Mouse (Mus musculus) frontal cortex, postnatal 36 days (tissue): ENCODE data around the gene Agbl5.

Experiments used
- DNase-seq, 2 experiments: peaks; one replicate each; pipeline ENCODE4 v3.0.0; 2022; ENCODE audit warnings: low spot score in 2 of 2

Gene Agbl5

GRCm38 (mm10) chr5:30919831-30920614 lies 31.5 kb downstream of the Agbl5 start:
- no peak for DNase-seq

GRCm38 (mm10) chr5:30920621-30921020 lies 32.1 kb downstream of the Agbl5 start:
- no peak for DNase-seq

GRCm38 (mm10) chr5:30921256-30922033 lies 33.0 kb downstream of the Agbl5 start, which contains the start of gene Khk:
TSS of gene Khk (plus strand) at chr5:30921431.
- DNase-seq, result peak; percentile 84 to 89

GRCm38 (mm10) chr5:30922581-30923041 lies 34.1 kb downstream of the Agbl5 start:
- DNase-seq, result no peak

GRCm38 (mm10) chr5:30923119-30923518 lies 34.6 kb downstream of the Agbl5 start:
- no peak for DNase-seq

GRCm38 (mm10) chr5:30924614-30925013 lies 36.1 kb downstream of the Agbl5 start:
- no peak for DNase-seq

- no peak for DNase-seq
Measured at GRCm38 (mm10) chr5:30925217-30925616, 36.7 kb downstream of the Agbl5 start.

- no peak for DNase-seq
Measured at GRCm38 (mm10) chr5:30926073-30926472, 37.6 kb downstream of the Agbl5 start.

- peak in 1 of 2 experiments; percentile 63 for DNase-seq
Measured at GRCm38 (mm10) chr5:30927945-30928529, 39.5 kb downstream of the Agbl5 start.

GRCm38 (mm10) chr5:30930121-30930520 lies 41.6 kb downstream of the Agbl5 start:
- peak; percentile 81 to 88 for DNase-seq

- DNase-seq, result no peak
Measured at GRCm38 (mm10) chr5:30930846-30931245, 42.4 kb downstream of the Agbl5 start.

- DNase-seq, result no peak
Measured at GRCm38 (mm10) chr5:30931378-30931777, 42.9 kb downstream of the Agbl5 start.

GRCm38 (mm10) chr5:30933705-30934104 lies 45.2 kb downstream of the Agbl5 start:
- no peak for DNase-seq

- DNase-seq, result no peak
Measured at GRCm38 (mm10) chr5:30934725-30935461, 46.4 kb downstream of the Agbl5 start.

- DNase-seq, result no peak
Measured at GRCm38 (mm10) chr5:30943004-30943403, 54.5 kb downstream of the Agbl5 start.

- DNase-seq, result no peak
Measured at GRCm38 (mm10) chr5:30944344-30944743, 55.9 kb downstream of the Agbl5 start.

- DNase-seq, result peak; percentile 75 to 77
Measured at GRCm38 (mm10) chr5:30944956-30945781, 56.7 kb downstream of the Agbl5 start, which contains the start of gene Cgref1. TSS of gene Cgref1 (minus strand) at chr5:30945591.

- no peak for DNase-seq
Measured at GRCm38 (mm10) chr5:30948620-30949019, 60.1 kb downstream of the Agbl5 start.

- peak; percentile 92 to 93 for DNase-seq
Measured at GRCm38 (mm10) chr5:30949654-30950326, 61.3 kb downstream of the Agbl5 start.

- no peak for DNase-seq
Measured at GRCm38 (mm10) chr5:30950451-30950850, 62.0 kb downstream of the Agbl5 start.
